Mouse (Mus musculus) heart, postnatal 0 days (tissue): Measurements from ENCODE around the gene Dpy19l1.

Experiments
- CTCF ChIP-seq: IDR thresholded peaks from 2 replicates; pipeline ENCODE4 v1.5.1; 2016; ENCODE audit warnings: antibody characterized with exemption, control low read depth, low read depth
- EP300 ChIP-seq: IDR thresholded peaks from 2 replicates; pipeline ENCODE4 v1.6.1; 2016; ENCODE audit warnings: antibody characterized with exemption, low read depth

DNA sequence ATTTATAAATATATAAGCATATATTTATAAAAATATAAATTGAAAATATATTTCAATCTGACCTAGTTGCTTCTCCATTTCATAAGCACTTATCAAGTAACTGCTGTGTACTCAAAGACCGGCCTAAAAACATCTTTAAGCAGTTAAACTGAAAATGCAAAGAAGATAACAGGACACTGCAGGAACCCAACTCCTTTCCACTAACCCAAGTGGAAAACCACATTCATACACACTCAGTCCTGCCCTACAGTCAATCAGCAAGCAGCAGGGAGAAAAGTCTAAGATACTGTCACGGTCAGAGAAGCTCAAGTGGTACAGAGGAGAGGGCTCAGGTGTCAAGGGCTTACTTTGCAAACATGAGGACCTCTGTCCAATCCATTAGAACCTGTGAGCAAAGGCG is 30.4 kb downstream of the Dpy19l1 start:
- TF ChIP-seq CTCF: no peak
- no peak for TF ChIP-seq EP300
